Mouse (Mus musculus) forebrain, embryonic 15.5 days (tissue): ENCODE measurements at regions not wholly inside any gene's neighbourhood (a gene's known extent, or its start where the extent isn't known, plus 50 kb on each side); places are given as distances from the start of the nearest gene placed in this dataset.

ENCODE experiments used
- ATAC-seq: fragments of 200-750 bp; cut with Nextera tagmentation; replicated peaks from 2 replicates; pipeline ENCODE4 v1.8.0; 2017; ENCODE audit warnings: mild to moderate bottlenecking, moderate TSS enrichment, moderate library complexity
- H3K27ac ChIP-seq: fragments of 300-500 bp; sonication (generic); replicated peaks from 2 replicates; pipeline ENCODE4 v1.5.1; 2015; ENCODE audit warnings: mild to moderate bottlenecking, inconsistent platforms
- H3K27me3 ChIP-seq: fragments of 300-500 bp; sonication (generic); 2 replicates; pipeline ENCODE4 v1.6.1; 2015; ENCODE audit warnings: inconsistent platforms
- H3K36me3 ChIP-seq: fragments of 300-500 bp; sonication (generic); 2 replicates; pipeline ENCODE4 v1.6.1; 2015; ENCODE audit warnings: mild to moderate bottlenecking, inconsistent platforms
- H3K4me1 ChIP-seq: fragments of 300-500 bp; sonication (generic); 2 replicates; pipeline ENCODE4 v1.6.1; 2015; ENCODE audit warnings: inconsistent platforms
- H3K4me2 ChIP-seq: fragments of 300-500 bp; sonication (generic); replicated peaks from 2 replicates; pipeline ENCODE4 v1.6.1; 2015; ENCODE audit warnings: mild to moderate bottlenecking, inconsistent platforms
- H3K4me3 ChIP-seq: fragments of 300-500 bp; sonication (generic); 2 replicates; pipeline ENCODE4 v1.5.1; 2015; ENCODE audit warnings: mild to moderate bottlenecking, inconsistent platforms
- H3K9ac ChIP-seq: fragments of 300-500 bp; sonication (generic); replicated peaks from 2 replicates; pipeline ENCODE4 v1.6.1; 2015; ENCODE audit warnings: mild to moderate bottlenecking, inconsistent platforms
- H3K9me3 ChIP-seq: fragments of 300-500 bp; sonication (generic); 2 replicates; pipeline ENCODE4 v1.6.1; 2016; ENCODE audit warnings: inconsistent platforms
- WGBS: fragments of 180-500 bp; shearing (Covaris S2); methylation state at CpG from one replicate; pipeline ENCODE4 v1.1.7; 2015; ENCODE audit warnings: mixed read lengths; 5-methylcytosine and 5-hydroxymethylcytosine counted together

GRCm38 (mm10) chr13:51976620-51977214 lies 130.2 kb downstream of the Gadd45g start:
- no peak for ATAC-seq
- Histone ChIP-seq H3K4me1 (peaks cover 8% of the 10 kb centered on the region), H3K27ac (no peak overlapping the region), H3K4me3 (no peak overlapping the region), H3K4me2 (no peak overlapping the region), H3K9me3 (no peaks in the 10 kb centered on the region), H3K27me3 (no peaks in the 10 kb centered on the region), H3K9ac (no peak overlapping the region), H3K36me3 (no peaks in the 10 kb centered on the region)
- WGBS: 87% methylated on average over 6 of the region's 6 CpGs

GRCm38 (mm10) chr13:51979301-51979977 lies 133.0 kb downstream of the Gadd45g start:
- H3K9me3 ChIP-seq: no peaks in the 10 kb centered on the region
- H3K4me2 ChIP-seq: no peak overlapping the region
- H3K9ac ChIP-seq: no peak overlapping the region
- no peaks in the 10 kb centered on the region for H3K4me1 ChIP-seq
- no peak for ATAC-seq
- H3K27ac ChIP-seq: no peak overlapping the region
- no peaks in the 10 kb centered on the region for H3K36me3 ChIP-seq
- H3K27me3 ChIP-seq: no peaks in the 10 kb centered on the region
- 84% methylated on average over 5 of the region's 5 CpGs for WGBS
- H3K4me3 ChIP-seq: no peak overlapping the region

GRCm38 (mm10) chr13:51980344-51980743 lies 133.9 kb downstream of the Gadd45g start:
- Histone ChIP-seq H3K4me2 (no peak overlapping the region), H3K27ac (no peak overlapping the region), H3K9ac (no peak overlapping the region), H3K27me3 (no peaks in the 10 kb centered on the region), H3K4me3 (no peak overlapping the region), H3K36me3 (no peaks in the 10 kb centered on the region), H3K9me3 (no peaks in the 10 kb centered on the region), H3K4me1 (no peaks in the 10 kb centered on the region)
- WGBS: 72% methylated on average over 1 of the region's 1 CpGs
- no peak for ATAC-seq

- 87% methylated on average over 8 of the region's 8 CpGs for WGBS
Observed at GRCm38 (mm10) chr13:51983002-51983401, 136.5 kb downstream of the Gadd45g start.

GRCm38 (mm10) chr13:51983575-51983974 lies 137.1 kb downstream of the Gadd45g start:
- Histone ChIP-seq H3K27me3 (no peaks in the 10 kb centered on the region), H3K4me3 (no peak overlapping the region), H3K36me3 (no peaks in the 10 kb centered on the region), H3K9me3 (no peaks in the 10 kb centered on the region), H3K4me1 (no peaks in the 10 kb centered on the region), H3K9ac (no peak overlapping the region), H3K27ac (no peak overlapping the region), H3K4me2 (no peak overlapping the region)
- ATAC-seq: no peak
- 93% methylated on average over 5 of the region's 5 CpGs for WGBS

More at GRCm38 (mm10) chr13:51983002-51983401, 136.5 kb downstream of the Gadd45g start:
- no peaks in the 10 kb centered on the region for H3K9me3 ChIP-seq
- no peaks in the 10 kb centered on the region for H3K36me3 ChIP-seq
- H3K27ac ChIP-seq: no peak overlapping the region
- no peak overlapping the region for H3K4me3 ChIP-seq
- H3K27me3 ChIP-seq: no peaks in the 10 kb centered on the region
- no peaks in the 10 kb centered on the region for H3K4me1 ChIP-seq
- ATAC-seq: no peak
- H3K9ac ChIP-seq: no peak overlapping the region
- no peak overlapping the region for H3K4me2 ChIP-seq

GRCm38 (mm10) chr13:51991339-51991738 lies 144.9 kb downstream of the Gadd45g start:
- ATAC-seq: no peak
- WGBS: 86% methylated on average over 4 of the region's 4 CpGs
- Histone ChIP-seq H3K27ac (no peak overlapping the region), H3K9me3 (no peaks in the 10 kb centered on the region), H3K27me3 (no peaks in the 10 kb centered on the region), H3K9ac (no peak overlapping the region), H3K4me1 (no peaks in the 10 kb centered on the region), H3K4me3 (no peak overlapping the region), H3K4me2 (no peak overlapping the region), H3K36me3 (no peaks in the 10 kb centered on the region)

- H3K4me3 ChIP-seq: no peak overlapping the region
- no peaks in the 10 kb centered on the region for H3K4me1 ChIP-seq
- no peak overlapping the region for H3K27ac ChIP-seq
- no peak overlapping the region for H3K9ac ChIP-seq
- H3K9me3 ChIP-seq: no peaks in the 10 kb centered on the region
- no peak for ATAC-seq
- H3K27me3 ChIP-seq: no peaks in the 10 kb centered on the region
- no peak overlapping the region for H3K4me2 ChIP-seq
- 88% methylated on average over 6 of the region's 6 CpGs for WGBS
- H3K36me3 ChIP-seq: no peaks in the 10 kb centered on the region
Observed at GRCm38 (mm10) chr13:51992878-51993277, 146.4 kb downstream of the Gadd45g start.

- WGBS: 87% methylated on average over 4 of the region's 4 CpGs
- H3K4me2 ChIP-seq: no peak overlapping the region
- no peaks in the 10 kb centered on the region for H3K9me3 ChIP-seq
Observed at GRCm38 (mm10) chr13:51996163-51996562, 149.7 kb downstream of the Gadd45g start.

GRCm38 (mm10) chr13:51998542-51998941 lies 152.1 kb downstream of the Gadd45g start:
- Histone ChIP-seq H3K9ac (no peak overlapping the region), H3K9me3 (no peaks in the 10 kb centered on the region), H3K4me1 (no peaks in the 10 kb centered on the region), H3K36me3 (no peaks in the 10 kb centered on the region), H3K27me3 (no peaks in the 10 kb centered on the region), H3K4me3 (no peak overlapping the region), H3K27ac (no peak overlapping the region), H3K4me2 (no peak overlapping the region)
- WGBS: 95% methylated on average over 7 of the region's 7 CpGs
- ATAC-seq: no peak

More at GRCm38 (mm10) chr13:51996163-51996562, 149.7 kb downstream of the Gadd45g start:
- no peak overlapping the region for H3K9ac ChIP-seq
- no peaks in the 10 kb centered on the region for H3K36me3 ChIP-seq
- H3K4me3 ChIP-seq: no peak overlapping the region
- H3K27me3 ChIP-seq: no peaks in the 10 kb centered on the region
- no peak for ATAC-seq
- H3K4me1 ChIP-seq: no peaks in the 10 kb centered on the region
- no peak overlapping the region for H3K27ac ChIP-seq

GRCm38 (mm10) chr13:52001811-52002210 lies 155.3 kb downstream of the Gadd45g start:
- no peak for ATAC-seq
- Histone ChIP-seq H3K4me1 (no peaks in the 10 kb centered on the region), H3K27ac (no peak overlapping the region), H3K4me2 (no peak overlapping the region), H3K27me3 (no peaks in the 10 kb centered on the region), H3K36me3 (no peaks in the 10 kb centered on the region), H3K9me3 (no peaks in the 10 kb centered on the region), H3K4me3 (no peak overlapping the region), H3K9ac (no peak overlapping the region)
- 87% methylated on average over 12 of the region's 12 CpGs for WGBS

- no peaks in the 10 kb centered on the region for H3K36me3 ChIP-seq
- no peak overlapping the region for H3K4me2 ChIP-seq
- no peaks in the 10 kb centered on the region for H3K4me1 ChIP-seq
- no peak overlapping the region for H3K9ac ChIP-seq
- no peaks in the 10 kb centered on the region for H3K9me3 ChIP-seq
- ATAC-seq: no peak
- WGBS: 86% methylated on average over 5 of the region's 5 CpGs
- no peaks in the 10 kb centered on the region for H3K27me3 ChIP-seq
- H3K27ac ChIP-seq: no peak overlapping the region
- no peak overlapping the region for H3K4me3 ChIP-seq
Observed at GRCm38 (mm10) chr13:52003946-52004539, 157.6 kb downstream of the Gadd45g start.

- WGBS: 64% methylated on average over 5 of the region's 6 CpGs
- Histone ChIP-seq H3K36me3 (no peaks in the 10 kb centered on the region), H3K9ac (no peak overlapping the region), H3K4me3 (no peak overlapping the region), H3K27me3 (no peaks in the 10 kb centered on the region), H3K9me3 (no peaks in the 10 kb centered on the region), H3K27ac (no peak overlapping the region), H3K4me2 (no peak overlapping the region), H3K4me1 (no peaks in the 10 kb centered on the region)
- ATAC-seq: no peak
Observed at GRCm38 (mm10) chr13:52007585-52008395, 161.3 kb downstream of the Gadd45g start.
